Mouse (Mus musculus) embryonic facial prominence, embryonic 15.5 days (tissue): Measurements from ENCODE around the gene Axin2. TPM values are rescaled to one million over a fixed set of nuclear protein-coding genes. Genes with fewer than 3 reads are reported as not detected.
"Not testable (repeated sequence)": the region's sequence is repeated elsewhere in the genome, so short reads cannot be mapped to it uniquely, and the experiment has no call there.

ENCODE experiments used
- ATAC-seq: fragments of 200-750 bp; cut with Nextera tagmentation; 2 replicates; pipeline ENCODE4 v1.8.0; 2017; ENCODE audit warnings: low read depth, moderate TSS enrichment; ENCODE audit not compliant: insufficient number of reproducible peaks, low FRiP score, low TSS enrichment
- H3K27ac ChIP-seq: fragments of 300-500 bp; sonication (generic); replicated peaks from 2 replicates; pipeline ENCODE4 v1.5.1; 2015; ENCODE audit warnings: mild to moderate bottlenecking, inconsistent platforms
- H3K27me3 ChIP-seq: fragments of 300-500 bp; sonication (generic); 2 replicates; pipeline ENCODE4 v1.6.1; 2015; ENCODE audit warnings: inconsistent platforms
- H3K36me3 ChIP-seq: fragments of 300-500 bp; sonication (generic); 2 replicates; pipeline ENCODE4 v1.6.1; 2015; ENCODE audit warnings: mild to moderate bottlenecking, inconsistent platforms
- H3K4me1 ChIP-seq: fragments of 300-500 bp; sonication (generic); 2 replicates; pipeline ENCODE4 v1.6.1; 2015; ENCODE audit warnings: inconsistent platforms
- H3K4me2 ChIP-seq: fragments of 300-500 bp; sonication (generic); replicated peaks from 2 replicates; pipeline ENCODE4 v1.6.1; 2015; ENCODE audit warnings: mild to moderate bottlenecking, inconsistent platforms
- H3K4me3 ChIP-seq: fragments of 300-500 bp; sonication (generic); replicated peaks from 2 replicates; pipeline ENCODE4 v1.5.1; 2015; ENCODE audit warnings: mild to moderate bottlenecking, inconsistent platforms
- H3K9ac ChIP-seq: fragments of 300-500 bp; sonication (generic); 2 replicates; pipeline ENCODE4 v1.6.1; 2015; ENCODE audit warnings: inconsistent platforms
- H3K9me3 ChIP-seq: fragments of 300-500 bp; sonication (generic); replicated peaks from 2 replicates; pipeline ENCODE4 v1.6.1; 2016; ENCODE audit warnings: inconsistent platforms
- WGBS: fragments of 180-500 bp; shearing (Covaris S2); methylation state at CpG from one replicate; pipeline ENCODE4 v1.1.7; 2015; 5-methylcytosine and 5-hydroxymethylcytosine counted together
- polyA plus RNA-seq: library from polyadenylated mRNA; unstranded; fragments of >200 nt; fragmentation: Nextera tagmentation; extraction: Ambion mirVana; gene quantifications from 2 replicates; pipeline ENCODE4 v1.2.1, GENCODE M21; 2015

The Axin2 gene
- polyA plus RNA-seq: 12.5 and 14.5 TPM in 2 replicates

GRCm38 (mm10) chr11:108920158-108920635 lies at the start of gene Axin2:
Gene Axin2, plus strand, starts transcription at chr11:108920349.
- Histone ChIP-seq H3K9ac (peak within 1 kb of the TSS; percentile 79), H3K36me3 (no peaks in the 10 kb centered on the region), H3K4me2 (peak within 1 kb of the TSS; percentile 75), H3K27ac (peak within 1 kb of the TSS; percentile 100), H3K27me3 (no peaks in the 10 kb centered on the region), H3K9me3 (no peaks in the 10 kb centered on the region), H3K4me1 (peaks cover 34% of the 10 kb centered on the region), H3K4me3 (peak within 1 kb of the TSS; percentile 76)
- under 1% methylated on average over 53 of the region's 53 CpGs for WGBS
- ATAC-seq: peak; percentile 92

DNA sequence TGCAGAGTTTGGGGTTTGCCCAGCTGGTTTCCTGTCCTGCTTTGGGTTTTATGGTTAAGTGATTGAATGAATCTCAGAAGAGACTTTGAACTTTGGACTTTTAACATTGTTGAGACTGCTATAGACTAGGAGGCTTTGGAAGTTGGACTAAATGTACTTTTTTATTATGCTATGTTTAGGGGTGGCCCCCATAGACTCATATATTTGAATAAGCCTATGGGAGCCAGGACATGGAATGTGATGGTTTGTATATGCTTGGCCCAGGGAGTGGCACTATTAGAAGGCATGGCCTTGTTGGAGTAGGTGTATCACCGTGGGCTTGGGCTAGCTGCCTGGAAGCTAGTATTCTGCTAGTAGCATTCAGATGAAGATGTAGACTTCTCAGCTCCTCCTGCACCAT lies 48.9 kb upstream of the Axin2 start:
- not testable (repeated sequence) for ATAC-seq, H3K36me3 ChIP-seq, H3K27me3 ChIP-seq, H3K9ac ChIP-seq, H3K27ac ChIP-seq, H3K4me1 ChIP-seq, H3K4me2 ChIP-seq, H3K9me3 ChIP-seq, H3K4me3 ChIP-seq
- 74% methylated on average over 1 of the region's 1 CpGs for WGBS

- H3K4me1 ChIP-seq: no peaks in the 10 kb centered on the region
- no peak for ATAC-seq
Observed at GRCm38 (mm10) chr11:108871748-108872147, 48.4 kb upstream of the Axin2 start.

GRCm38 (mm10) chr11:108876633-108877205 lies 43.4 kb upstream of the Axin2 start:
- H3K27me3 ChIP-seq: no peaks in the 10 kb centered on the region
- no peaks in the 10 kb centered on the region for H3K9me3 ChIP-seq
- H3K4me3 ChIP-seq: no peak overlapping the region
- 59% methylated on average over 7 of the region's 7 CpGs for WGBS
- no peak for ATAC-seq
- no peak overlapping the region for H3K4me2 ChIP-seq
- no peaks in the 10 kb centered on the region for H3K4me1 ChIP-seq
- H3K27ac ChIP-seq: no peak overlapping the region
- H3K36me3 ChIP-seq: no peaks in the 10 kb centered on the region
- H3K9ac ChIP-seq: no peak overlapping the region

More at GRCm38 (mm10) chr11:108871748-108872147, 48.4 kb upstream of the Axin2 start:
- Histone ChIP-seq H3K4me2 (no peak overlapping the region), H3K27me3 (no peaks in the 10 kb centered on the region), H3K27ac (no peak overlapping the region), H3K4me3 (no peak overlapping the region), H3K36me3 (no peaks in the 10 kb centered on the region), H3K9me3 (no peaks in the 10 kb centered on the region), H3K9ac (no peak overlapping the region)
- WGBS: 93% methylated on average over 3 of the region's 3 CpGs

DNA sequence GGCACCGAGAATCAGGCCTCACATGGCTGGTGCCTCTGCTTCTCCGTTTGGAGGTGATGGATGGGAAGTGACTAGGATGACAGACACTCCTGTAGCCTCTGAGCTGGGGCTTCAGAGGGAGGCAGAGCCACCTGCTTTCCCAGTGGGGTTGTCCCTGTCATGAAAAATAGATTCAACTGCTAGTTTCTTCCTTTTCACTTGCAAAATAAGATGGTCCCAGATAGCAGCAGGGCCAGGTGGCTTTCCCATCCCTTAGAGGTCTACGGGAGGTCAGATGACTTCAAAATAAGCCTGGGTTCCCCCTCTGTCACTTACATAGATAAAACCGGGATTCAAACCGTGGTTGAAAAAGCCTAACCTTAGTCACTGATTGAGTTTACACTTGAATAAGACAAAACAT lies 42.6 kb upstream of the Axin2 start:
- 74% methylated on average over 5 of the region's 5 CpGs for WGBS
- Histone ChIP-seq H3K4me3 (no peak overlapping the region), H3K9me3 (no peaks in the 10 kb centered on the region), H3K36me3 (no peaks in the 10 kb centered on the region), H3K4me2 (no peak overlapping the region), H3K4me1 (no peaks in the 10 kb centered on the region), H3K27ac (no peak overlapping the region), H3K27me3 (no peaks in the 10 kb centered on the region), H3K9ac (no peak overlapping the region)
- no peak for ATAC-seq

DNA sequence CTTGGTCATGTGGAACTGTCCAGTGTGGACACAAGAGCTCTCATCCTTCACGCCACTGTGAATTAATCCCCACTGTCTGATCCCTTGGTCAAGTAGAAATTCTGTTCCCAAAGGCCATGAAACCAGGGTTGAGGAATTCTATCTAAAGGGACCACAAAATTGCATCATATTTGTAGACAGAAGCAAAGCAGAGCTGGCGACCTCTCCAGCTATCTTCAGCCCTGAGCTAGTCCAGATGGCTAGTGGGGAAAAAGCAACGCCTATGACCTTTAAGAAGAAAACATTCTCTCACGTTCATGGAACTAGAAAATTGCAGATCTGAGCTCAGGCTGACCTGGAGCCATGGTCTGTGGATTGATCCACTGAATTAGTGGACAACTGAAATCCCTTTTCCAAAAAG lies 39.6 kb upstream of the Axin2 start:
- Histone ChIP-seq H3K27me3 (no peaks in the 10 kb centered on the region), H3K4me1 (0 out of 2 replicates have a peak, but pooled peaks cover 4% of the 10 kb centered on the region), H3K9me3 (no peaks in the 10 kb centered on the region), H3K4me3 (no peak overlapping the region), H3K4me2 (no peak overlapping the region), H3K27ac (no peak overlapping the region), H3K36me3 (no peaks in the 10 kb centered on the region), H3K9ac (no peak overlapping the region)
- ATAC-seq: no peak
- WGBS: 77% methylated on average over 4 of the region's 4 CpGs

GRCm38 (mm10) chr11:108881662-108882061 lies 38.5 kb upstream of the Axin2 start:
- no peak overlapping the region for H3K4me2 ChIP-seq
- no peaks in the 10 kb centered on the region for H3K27me3 ChIP-seq
- no peaks in the 10 kb centered on the region for H3K9me3 ChIP-seq
- no peak overlapping the region for H3K9ac ChIP-seq
- H3K4me1 ChIP-seq: 0 out of 2 replicates have a peak, but pooled peaks cover 5% of the 10 kb centered on the region
- WGBS: 56% methylated on average over 5 of the region's 5 CpGs
- no peaks in the 10 kb centered on the region for H3K36me3 ChIP-seq
- no peak for ATAC-seq
- no peak overlapping the region for H3K27ac ChIP-seq
- H3K4me3 ChIP-seq: no peak overlapping the region

- 44% methylated on average over 19 of the region's 19 CpGs for WGBS
- Histone ChIP-seq H3K27ac (no peak overlapping the region), H3K36me3 (no peaks in the 10 kb centered on the region), H3K4me3 (no peak overlapping the region), H3K9me3 (no peaks in the 10 kb centered on the region), H3K4me2 (no peak overlapping the region), H3K9ac (no peak overlapping the region), H3K27me3 (no peaks in the 10 kb centered on the region), H3K4me1 (peaks cover 23% of the 10 kb centered on the region)
- ATAC-seq: no peak
Observed at GRCm38 (mm10) chr11:108885276-108885896, 34.8 kb upstream of the Axin2 start.

- no peak overlapping the region for H3K4me3 ChIP-seq
- WGBS: 65% methylated on average over 8 of the region's 8 CpGs
- no peak for ATAC-seq
- 0 out of 2 replicates have a peak overlapping the region, but pooled peaks have one; percentile 55 for H3K27ac ChIP-seq
- H3K4me2 ChIP-seq: no peak overlapping the region
- no peaks in the 10 kb centered on the region for H3K27me3 ChIP-seq
- H3K4me1 ChIP-seq: peaks cover 28% of the 10 kb centered on the region
- H3K9ac ChIP-seq: no peak overlapping the region
- H3K9me3 ChIP-seq: no peaks in the 10 kb centered on the region
- H3K36me3 ChIP-seq: no peaks in the 10 kb centered on the region
Observed at GRCm38 (mm10) chr11:108886060-108886459, 34.1 kb upstream of the Axin2 start.

GRCm38 (mm10) chr11:108889121-108889520 lies 31.0 kb upstream of the Axin2 start:
- no peaks in the 10 kb centered on the region for H3K9me3 ChIP-seq
- no peaks in the 10 kb centered on the region for H3K36me3 ChIP-seq
- no peak overlapping the region; the same call in 1 of the 2 replicates for H3K27ac ChIP-seq
- no peak overlapping the region for H3K4me2 ChIP-seq
- H3K27me3 ChIP-seq: no peaks in the 10 kb centered on the region
- no peak overlapping the region for H3K9ac ChIP-seq
- ATAC-seq: no peak; the same call in 1 of the 2 replicates
- peaks cover 51% of the 10 kb centered on the region for H3K4me1 ChIP-seq
- WGBS: 39% methylated on average over 11 of the region's 11 CpGs
- no peak overlapping the region for H3K4me3 ChIP-seq

DNA sequence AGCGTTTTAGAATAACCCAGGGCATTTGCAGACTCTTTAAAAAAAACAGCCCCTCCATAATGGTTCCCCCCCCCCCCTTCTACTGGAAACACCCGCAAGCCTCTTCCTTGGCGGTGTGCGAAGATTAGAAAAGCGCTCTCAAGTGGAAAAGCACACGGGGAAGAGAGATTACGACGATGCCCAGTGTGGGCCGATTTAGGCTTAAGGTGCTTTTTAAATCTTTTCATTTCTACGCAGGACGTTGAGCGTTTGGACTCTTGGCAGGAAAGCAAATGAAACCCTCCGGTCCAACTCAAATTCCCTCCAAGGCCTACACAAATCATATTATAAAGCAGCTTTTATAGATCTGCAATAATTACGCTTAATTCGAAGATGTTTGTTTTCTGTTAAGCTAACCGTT lies 29.6 kb upstream of the Axin2 start:
- Histone ChIP-seq H3K9ac (no peak overlapping the region), H3K9me3 (no peaks in the 10 kb centered on the region), H3K4me2 (peak overlapping the region; percentile 62), H3K27me3 (no peaks in the 10 kb centered on the region), H3K27ac (peak overlapping the region; percentile 90), H3K4me1 (peaks cover 53% of the 10 kb centered on the region), H3K36me3 (no peaks in the 10 kb centered on the region), H3K4me3 (peak overlapping the region; percentile 36)
- 7% methylated on average over 16 of the region's 16 CpGs for WGBS
- ATAC-seq: no peak
